Mouse (Mus musculus): Measurements from ENCODE around the gene Slc36a4. TPM values are rescaled to one million over a fixed set of nuclear protein-coding genes. Genes with fewer than 3 reads are reported as not detected.

Slc36a4 gene
- polyA plus RNA-seq, 1 experiment from 2014 or later: 6.0 TPM

- 66% methylated on average over 4 of the region's 4 CpGs for WGBS
- no peak for ATAC-seq
Measured at GRCm38 (mm10) chr9:15741428-15741827, 31.9 kb downstream of the Slc36a4 start.

GRCm38 (mm10) chr9:15741931-15742330 lies 32.4 kb downstream of the Slc36a4 start:
- H3K4me1 ChIP-seq (ENCODE audit: control insufficient read depth, insufficient read depth, low read length): no peaks in the 10 kb centered on the region
- H3K9ac ChIP-seq (ENCODE audit: low read depth, low read length): no peak overlapping the region
- WGBS: 67% methylated on average over 6 of the region's 6 CpGs
- H3K4me2 ChIP-seq (ENCODE audit: low read depth, low read length): no peak overlapping the region
- no peak for ATAC-seq
- H3K27me3 ChIP-seq (replicated peaks; ENCODE audit: control insufficient read depth, insufficient read depth, low read length): no peaks in the 10 kb centered on the region
- H3K9me3 ChIP-seq (ENCODE audit: control insufficient read depth, low read length): no peaks in the 10 kb centered on the region
- H3K36me3 ChIP-seq (ENCODE audit: control insufficient read depth, insufficient read depth, low read length): peaks cover 7% of the 10 kb centered on the region; the same call in 1 of the 2 replicates
- no peak overlapping the region for H3K4me3 ChIP-seq (ENCODE audit: low read length)
- no peak overlapping the region for H3K27ac ChIP-seq (ENCODE audit: low read length)

More at GRCm38 (mm10) chr9:15741428-15741827, 31.9 kb downstream of the Slc36a4 start:
- Histone ChIP-seq H3K4me1 (ENCODE audit: control insufficient read depth, insufficient read depth, low read length) (no peaks in the 10 kb centered on the region), H3K9ac (ENCODE audit: low read depth, low read length) (no peak overlapping the region), H3K27ac (ENCODE audit: low read length) (no peak overlapping the region), H3K9me3 (ENCODE audit: control insufficient read depth, low read length) (no peaks in the 10 kb centered on the region), H3K36me3 (ENCODE audit: control insufficient read depth, insufficient read depth, low read length) (peaks cover 7% of the 10 kb centered on the region; the same call in 1 of the 2 replicates), H3K27me3 (replicated peaks; ENCODE audit: control insufficient read depth, insufficient read depth, low read length) (no peaks in the 10 kb centered on the region), H3K4me2 (ENCODE audit: low read depth, low read length) (no peak overlapping the region), H3K4me3 (ENCODE audit: low read length) (no peak overlapping the region)

- H3K27me3 ChIP-seq (replicated peaks; ENCODE audit: control insufficient read depth, insufficient read depth, low read length): no peaks in the 10 kb centered on the region
- H3K4me3 ChIP-seq (ENCODE audit: low read length): no peak overlapping the region
- no peak for ATAC-seq
- H3K4me2 ChIP-seq (ENCODE audit: low read depth, low read length): no peak overlapping the region
- H3K9ac ChIP-seq (ENCODE audit: low read depth, low read length): no peak overlapping the region
- H3K27ac ChIP-seq (ENCODE audit: low read length): no peak overlapping the region
- no peaks in the 10 kb centered on the region for H3K4me1 ChIP-seq (ENCODE audit: control insufficient read depth, insufficient read depth, low read length)
- no peaks in the 10 kb centered on the region; the same call in 1 of the 2 replicates for H3K36me3 ChIP-seq (ENCODE audit: control insufficient read depth, insufficient read depth, low read length)
- no peaks in the 10 kb centered on the region for H3K9me3 ChIP-seq (ENCODE audit: control insufficient read depth, low read length)
- WGBS: 65% methylated on average over 2 of the region's 2 CpGs
Measured at GRCm38 (mm10) chr9:15745985-15746607, 36.6 kb downstream of the Slc36a4 start.

- Histone ChIP-seq H3K9ac (ENCODE audit: low read depth, low read length) (no peak overlapping the region), H3K36me3 (ENCODE audit: control insufficient read depth, insufficient read depth, low read length) (no peaks in the 10 kb centered on the region), H3K4me1 (ENCODE audit: control insufficient read depth, insufficient read depth, low read length) (no peaks in the 10 kb centered on the region), H3K27ac (ENCODE audit: low read length) (no peak overlapping the region), H3K27me3 (replicated peaks; ENCODE audit: control insufficient read depth, insufficient read depth, low read length) (no peaks in the 10 kb centered on the region), H3K4me3 (ENCODE audit: low read length) (no peak overlapping the region), H3K4me2 (ENCODE audit: low read depth, low read length) (no peak overlapping the region), H3K9me3 (ENCODE audit: control insufficient read depth, low read length) (no peaks in the 10 kb centered on the region)
- 69% methylated on average over 7 of the region's 7 CpGs for WGBS
- ATAC-seq: no peak
Measured at GRCm38 (mm10) chr9:15746636-15747035, 37.1 kb downstream of the Slc36a4 start.

- no peaks in the 10 kb centered on the region for H3K27me3 ChIP-seq (replicated peaks; ENCODE audit: control insufficient read depth, insufficient read depth, low read length)
- no peak for ATAC-seq
- no peaks in the 10 kb centered on the region for H3K36me3 ChIP-seq (ENCODE audit: control insufficient read depth, insufficient read depth, low read length)
- H3K4me2 ChIP-seq (ENCODE audit: low read depth, low read length): no peak overlapping the region
- no peak overlapping the region for H3K4me3 ChIP-seq (ENCODE audit: low read length)
- no peak overlapping the region for H3K27ac ChIP-seq (ENCODE audit: low read length)
- no peak overlapping the region for H3K9ac ChIP-seq (ENCODE audit: low read depth, low read length)
- no peaks in the 10 kb centered on the region for H3K4me1 ChIP-seq (ENCODE audit: control insufficient read depth, insufficient read depth, low read length)
- WGBS: 70% methylated on average over 5 of the region's 5 CpGs
- no peaks in the 10 kb centered on the region for H3K9me3 ChIP-seq (ENCODE audit: control insufficient read depth, low read length)
Measured at GRCm38 (mm10) chr9:15748383-15748782, 38.8 kb downstream of the Slc36a4 start.

- no peak for ATAC-seq
- no peaks in the 10 kb centered on the region for H3K27me3 ChIP-seq (replicated peaks; ENCODE audit: control insufficient read depth, insufficient read depth, low read length)
- H3K27ac ChIP-seq (ENCODE audit: low read length): no peak overlapping the region
- H3K4me3 ChIP-seq (ENCODE audit: low read length): no peak overlapping the region
- no peaks in the 10 kb centered on the region for H3K4me1 ChIP-seq (ENCODE audit: control insufficient read depth, insufficient read depth, low read length)
- no peak overlapping the region for H3K9ac ChIP-seq (ENCODE audit: low read depth, low read length)
- H3K36me3 ChIP-seq (ENCODE audit: control insufficient read depth, insufficient read depth, low read length): no peaks in the 10 kb centered on the region
- H3K4me2 ChIP-seq (ENCODE audit: low read depth, low read length): no peak overlapping the region
- no peaks in the 10 kb centered on the region for H3K9me3 ChIP-seq (ENCODE audit: control insufficient read depth, low read length)
Measured at GRCm38 (mm10) chr9:15759318-15759717, 49.8 kb downstream of the Slc36a4 start.

GRCm38 (mm10) chr9:15766379-15766778 lies 56.8 kb downstream of the Slc36a4 start:
- no peak for ATAC-seq
- H3K9me3 ChIP-seq (ENCODE audit: control insufficient read depth, low read length): no peaks in the 10 kb centered on the region
- H3K4me3 ChIP-seq (ENCODE audit: low read length): no peak overlapping the region
- H3K9ac ChIP-seq (ENCODE audit: low read depth, low read length): no peak overlapping the region
- no peak overlapping the region for H3K27ac ChIP-seq (ENCODE audit: low read length)
- H3K27me3 ChIP-seq (replicated peaks; ENCODE audit: control insufficient read depth, insufficient read depth, low read length): no peaks in the 10 kb centered on the region
- 67% methylated on average over 5 of the region's 5 CpGs for WGBS
- H3K4me1 ChIP-seq (ENCODE audit: control insufficient read depth, insufficient read depth, low read length): no peaks in the 10 kb centered on the region
- no peak overlapping the region for H3K4me2 ChIP-seq (ENCODE audit: low read depth, low read length)
- no peaks in the 10 kb centered on the region for H3K36me3 ChIP-seq (ENCODE audit: control insufficient read depth, insufficient read depth, low read length)

GRCm38 (mm10) chr9:15766821-15767220 lies 57.3 kb downstream of the Slc36a4 start:
- Histone ChIP-seq H3K4me2 (ENCODE audit: low read depth, low read length) (no peak overlapping the region), H3K27ac (ENCODE audit: low read length) (no peak overlapping the region), H3K4me3 (ENCODE audit: low read length) (no peak overlapping the region), H3K9ac (ENCODE audit: low read depth, low read length) (no peak overlapping the region), H3K9me3 (ENCODE audit: control insufficient read depth, low read length) (no peaks in the 10 kb centered on the region), H3K27me3 (replicated peaks; ENCODE audit: control insufficient read depth, insufficient read depth, low read length) (no peaks in the 10 kb centered on the region), H3K36me3 (ENCODE audit: control insufficient read depth, insufficient read depth, low read length) (no peaks in the 10 kb centered on the region), H3K4me1 (ENCODE audit: control insufficient read depth, insufficient read depth, low read length) (no peaks in the 10 kb centered on the region)
- WGBS: 75% methylated on average over 5 of the region's 5 CpGs
- no peak for ATAC-seq

GRCm38 (mm10) chr9:15772766-15773165 lies 63.2 kb downstream of the Slc36a4 start:
- Histone ChIP-seq H3K4me2 (ENCODE audit: low read depth, low read length) (no peak overlapping the region), H3K27ac (ENCODE audit: low read length) (no peak overlapping the region), H3K4me3 (ENCODE audit: low read length) (no peak overlapping the region), H3K4me1 (ENCODE audit: control insufficient read depth, insufficient read depth, low read length) (no peaks in the 10 kb centered on the region), H3K9me3 (ENCODE audit: control insufficient read depth, low read length) (no peaks in the 10 kb centered on the region), H3K9ac (ENCODE audit: low read depth, low read length) (no peak overlapping the region), H3K27me3 (replicated peaks; ENCODE audit: control insufficient read depth, insufficient read depth, low read length) (no peaks in the 10 kb centered on the region), H3K36me3 (ENCODE audit: control insufficient read depth, insufficient read depth, low read length) (no peaks in the 10 kb centered on the region)
- no peak for ATAC-seq
- 89% methylated on average over 12 of the region's 12 CpGs for WGBS

GRCm38 (mm10) chr9:15773426-15773825 lies 63.9 kb downstream of the Slc36a4 start:
- no peak overlapping the region for H3K27ac ChIP-seq (ENCODE audit: low read length)
- H3K4me2 ChIP-seq (ENCODE audit: low read depth, low read length): no peak overlapping the region
- no peak for ATAC-seq
- WGBS: 64% methylated on average over 4 of the region's 4 CpGs
- H3K36me3 ChIP-seq (ENCODE audit: control insufficient read depth, insufficient read depth, low read length): no peaks in the 10 kb centered on the region
- no peaks in the 10 kb centered on the region for H3K9me3 ChIP-seq (ENCODE audit: control insufficient read depth, low read length)
- no peaks in the 10 kb centered on the region for H3K4me1 ChIP-seq (ENCODE audit: control insufficient read depth, insufficient read depth, low read length)
- no peaks in the 10 kb centered on the region for H3K27me3 ChIP-seq (replicated peaks; ENCODE audit: control insufficient read depth, insufficient read depth, low read length)
- no peak overlapping the region for H3K9ac ChIP-seq (ENCODE audit: low read depth, low read length)
- no peak overlapping the region for H3K4me3 ChIP-seq (ENCODE audit: low read length)
